Mouse (Mus musculus) liver, embryonic 15.5 days (tissue): ENCODE data around the gene Kansl1. TPM values are rescaled to one million over a fixed set of nuclear protein-coding genes. Genes with fewer than 3 reads are reported as not detected.
"Not testable (repeated sequence)": the region's sequence is repeated elsewhere in the genome, so short reads cannot be mapped to it uniquely, and the experiment has no call there.

Experiments
- ATAC-seq: fragments of 200-750 bp; cut with Nextera tagmentation; 2 replicates; pipeline ENCODE4 v1.8.0; 2017; ENCODE audit warnings: moderate number of reproducible peaks, mild to moderate bottlenecking, moderate library complexity; ENCODE audit not compliant: insufficient read depth
- H3K27ac ChIP-seq: fragments of 300-500 bp; sonication (generic); replicated peaks from 2 replicates; pipeline ENCODE4 v1.5.1; 2015; ENCODE audit warnings: mild to moderate bottlenecking, inconsistent platforms
- H3K27me3 ChIP-seq: fragments of 300-500 bp; sonication (generic); 2 replicates; pipeline ENCODE4 v1.6.1; 2015; ENCODE audit warnings: mild to moderate bottlenecking, inconsistent platforms
- H3K36me3 ChIP-seq: fragments of 300-500 bp; sonication (generic); replicated peaks from 2 replicates; pipeline ENCODE4 v1.6.1; 2015; ENCODE audit warnings: moderate library complexity, mild to moderate bottlenecking, inconsistent platforms
- H3K4me1 ChIP-seq: fragments of 300-500 bp; sonication (generic); replicated peaks from 2 replicates; pipeline ENCODE4 v1.6.1; 2015; ENCODE audit warnings: inconsistent platforms
- H3K4me2 ChIP-seq: fragments of 300-500 bp; sonication (generic); 2 replicates; pipeline ENCODE4 v1.6.1; 2015; ENCODE audit warnings: moderate library complexity, mild to moderate bottlenecking, inconsistent platforms
- H3K4me3 ChIP-seq: fragments of 300-500 bp; sonication (generic); replicated peaks from 2 replicates; pipeline ENCODE4 v1.5.1; 2015; ENCODE audit warnings: mild to moderate bottlenecking, inconsistent platforms
- H3K9ac ChIP-seq: fragments of 300-500 bp; sonication (generic); 2 replicates; pipeline ENCODE4 v1.6.1; 2015; ENCODE audit warnings: moderate library complexity, mild to moderate bottlenecking, inconsistent platforms
- H3K9me3 ChIP-seq: fragments of 300-500 bp; sonication (generic); replicated peaks from 2 replicates; pipeline ENCODE4 v1.6.1; 2016; ENCODE audit warnings: inconsistent platforms
- WGBS: fragments of 180-500 bp; shearing (Covaris S2); methylation state at CpG from one replicate; pipeline ENCODE4 v1.1.7; 2015; ENCODE audit warnings: mixed read lengths; ENCODE audit not compliant: insufficient replicate concordance; 5-methylcytosine and 5-hydroxymethylcytosine counted together
- polyA plus RNA-seq: library from polyadenylated mRNA; unstranded; fragments of >200 nt; fragmentation: Nextera tagmentation; extraction: Ambion mirVana; gene quantifications from 2 replicates; pipeline ENCODE4 v1.2.1, GENCODE M21; 2015

Gene Kansl1
- polyA plus RNA-seq, 1 experiment from 2014 or later: 4.7 TPM

DNA sequence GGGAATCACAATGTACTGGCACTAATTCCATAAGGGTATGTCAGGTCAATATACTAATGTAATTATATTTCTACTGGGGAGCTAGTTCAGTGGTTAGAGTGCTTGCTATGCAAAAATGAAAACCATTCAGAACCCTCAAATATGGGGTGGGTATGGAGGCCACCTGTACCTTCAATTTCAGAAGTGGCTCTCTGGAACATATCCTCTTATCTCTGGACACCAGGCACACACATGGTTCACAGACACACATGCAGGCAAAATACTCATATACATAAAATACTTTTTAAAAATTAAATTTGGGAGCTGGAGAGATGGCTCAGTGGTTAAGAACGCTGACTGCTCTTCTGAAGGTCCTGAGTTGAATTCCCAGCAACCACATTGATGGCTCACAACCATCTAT lies 16.0 kb downstream of the Kansl1 start:
- no peaks in the 10 kb centered on the region for H3K36me3 ChIP-seq
- ATAC-seq: peak; percentile 68; the same call in 1 of the 2 replicates
- no peak overlapping the region for H3K4me2 ChIP-seq
- no peak overlapping the region for H3K27ac ChIP-seq
- peaks cover 19% of the 10 kb centered on the region for H3K4me1 ChIP-seq
- no peaks in the 10 kb centered on the region for H3K27me3 ChIP-seq
- WGBS: 86% methylated on average over 1 of the region's 1 CpGs
- no peaks in the 10 kb centered on the region for H3K9me3 ChIP-seq
- H3K9ac ChIP-seq: no peak overlapping the region
- no peak overlapping the region for H3K4me3 ChIP-seq

- no peaks in the 10 kb centered on the region for H3K9me3 ChIP-seq
- H3K4me3 ChIP-seq: no peak overlapping the region
- no peak overlapping the region for H3K4me2 ChIP-seq
- H3K36me3 ChIP-seq: no peaks in the 10 kb centered on the region
- no peak overlapping the region for H3K9ac ChIP-seq
- no peaks in the 10 kb centered on the region for H3K27me3 ChIP-seq
- H3K4me1 ChIP-seq: peaks cover 31% of the 10 kb centered on the region
- H3K27ac ChIP-seq: no peak overlapping the region
- no peak for ATAC-seq
- WGBS: 90% methylated on average over 1 of the region's 1 CpGs
Observed at GRCm38 (mm10) chr11:104451239-104451638, 17.4 kb downstream of the Kansl1 start.

DNA sequence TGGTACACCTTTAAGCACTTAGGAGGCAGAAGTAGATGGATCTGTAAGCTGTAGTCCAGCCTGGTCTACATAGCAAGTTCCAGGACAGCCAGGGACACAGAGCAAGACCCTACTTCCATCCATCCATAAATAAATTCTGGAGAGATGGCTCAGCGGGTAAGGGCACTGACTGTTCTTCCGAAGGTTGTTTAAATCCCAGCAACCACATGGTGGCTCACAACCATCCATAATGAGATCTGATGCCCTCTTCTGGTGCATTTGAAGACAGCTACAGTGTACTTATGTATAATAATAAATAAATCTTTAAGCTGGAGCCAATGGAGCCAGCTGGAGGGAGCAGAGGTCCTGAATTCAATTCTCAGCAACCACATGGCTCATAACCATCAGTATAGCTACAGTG lies 20.2 kb downstream of the Kansl1 start:
- H3K9me3 ChIP-seq, H3K36me3 ChIP-seq, H3K4me2 ChIP-seq, H3K9ac ChIP-seq, H3K4me3 ChIP-seq, H3K27me3 ChIP-seq, H3K27ac ChIP-seq, ATAC-seq: not testable (repeated sequence)
- 32% methylated on average over 2 of the region's 2 CpGs for WGBS
- peaks cover 46% of the 10 kb centered on the region for H3K4me1 ChIP-seq

- H3K9ac ChIP-seq: no peak overlapping the region
- H3K27me3 ChIP-seq: no peaks in the 10 kb centered on the region
- H3K9me3 ChIP-seq: no peaks in the 10 kb centered on the region
- H3K4me1 ChIP-seq: peaks cover 37% of the 10 kb centered on the region
- H3K4me3 ChIP-seq: no peak overlapping the region
- no peak for ATAC-seq
- H3K36me3 ChIP-seq: no peaks in the 10 kb centered on the region
- 63% methylated on average over 2 of the region's 2 CpGs for WGBS
- H3K4me2 ChIP-seq: no peak overlapping the region
- no peak overlapping the region for H3K27ac ChIP-seq
Observed at GRCm38 (mm10) chr11:104445538-104445937, 23.1 kb downstream of the Kansl1 start.

DNA sequence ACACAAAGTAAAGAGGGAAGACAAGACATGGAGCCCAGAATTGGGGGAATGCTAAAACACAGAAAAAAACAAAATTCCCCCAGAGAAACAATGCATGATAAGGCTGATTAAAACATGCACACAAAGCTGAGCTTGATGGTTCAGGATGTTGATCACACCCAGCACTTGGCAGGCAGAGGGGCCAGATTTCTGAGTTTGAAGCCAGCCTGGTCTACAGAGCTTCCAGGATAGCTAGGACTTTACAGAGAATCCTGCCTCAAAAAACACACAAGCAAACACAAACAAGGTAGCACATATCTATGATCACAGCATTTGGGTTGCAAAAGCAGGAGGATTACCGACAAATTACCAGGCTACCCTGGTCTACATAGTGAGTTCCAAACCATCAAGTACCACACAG lies 23.6 kb downstream of the Kansl1 start:
- no peak for ATAC-seq
- Histone ChIP-seq H3K36me3 (no peaks in the 10 kb centered on the region), H3K4me2 (no peak overlapping the region), H3K4me1 (peaks cover 37% of the 10 kb centered on the region), H3K9ac (no peak overlapping the region), H3K9me3 (no peaks in the 10 kb centered on the region), H3K27ac (no peak overlapping the region), H3K27me3 (no peaks in the 10 kb centered on the region), H3K4me3 (no peak overlapping the region)
- WGBS: 85% methylated on average over 1 of the region's 1 CpGs

DNA sequence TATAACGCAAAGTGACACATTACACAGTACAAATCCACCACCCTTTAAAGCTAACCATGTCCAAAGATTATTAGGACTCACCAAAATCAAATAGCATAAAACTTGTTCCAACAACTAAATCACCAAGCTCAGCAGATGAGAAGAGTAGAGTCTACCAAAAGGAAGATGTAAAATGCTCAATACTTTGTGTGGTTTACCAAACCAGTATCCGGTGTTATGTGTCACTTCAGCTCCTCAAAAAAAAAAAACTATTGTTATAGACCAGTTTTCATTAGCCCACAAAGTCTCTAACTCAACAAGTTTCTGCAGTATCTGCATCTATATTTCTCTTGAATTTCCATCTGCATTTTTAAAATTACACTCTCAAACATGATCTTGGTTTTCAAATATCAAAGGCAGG lies 25.3 kb downstream of the Kansl1 start:
- no peaks in the 10 kb centered on the region for H3K9me3 ChIP-seq
- H3K4me1 ChIP-seq: peaks cover 43% of the 10 kb centered on the region
- H3K27ac ChIP-seq: peak overlapping the region; percentile 99
- H3K36me3 ChIP-seq: no peaks in the 10 kb centered on the region
- no peaks in the 10 kb centered on the region for H3K27me3 ChIP-seq
- peak overlapping the region; percentile 99 for H3K9ac ChIP-seq
- peak overlapping the region; percentile 80 for H3K4me2 ChIP-seq
- ATAC-seq: no peak
- H3K4me3 ChIP-seq: peak overlapping the region; percentile 96
- 29% methylated on average over 2 of the region's 2 CpGs for WGBS

GRCm38 (mm10) chr11:104442333-104443136 lies 26.1 kb downstream of the Kansl1 start:
- H3K27me3 ChIP-seq: no peaks in the 10 kb centered on the region
- peaks cover 43% of the 10 kb centered on the region for H3K4me1 ChIP-seq
- H3K4me3 ChIP-seq: peak overlapping the region; percentile 96
- peak overlapping the region; percentile 80 for H3K4me2 ChIP-seq
- peak overlapping the region; percentile 99 for H3K9ac ChIP-seq
- WGBS: under 1% methylated on average over 79 of the region's 82 CpGs
- no peaks in the 10 kb centered on the region for H3K36me3 ChIP-seq
- H3K9me3 ChIP-seq: no peaks in the 10 kb centered on the region
- peak; percentile 90 for ATAC-seq
- peak overlapping the region; percentile 99 for H3K27ac ChIP-seq

DNA sequence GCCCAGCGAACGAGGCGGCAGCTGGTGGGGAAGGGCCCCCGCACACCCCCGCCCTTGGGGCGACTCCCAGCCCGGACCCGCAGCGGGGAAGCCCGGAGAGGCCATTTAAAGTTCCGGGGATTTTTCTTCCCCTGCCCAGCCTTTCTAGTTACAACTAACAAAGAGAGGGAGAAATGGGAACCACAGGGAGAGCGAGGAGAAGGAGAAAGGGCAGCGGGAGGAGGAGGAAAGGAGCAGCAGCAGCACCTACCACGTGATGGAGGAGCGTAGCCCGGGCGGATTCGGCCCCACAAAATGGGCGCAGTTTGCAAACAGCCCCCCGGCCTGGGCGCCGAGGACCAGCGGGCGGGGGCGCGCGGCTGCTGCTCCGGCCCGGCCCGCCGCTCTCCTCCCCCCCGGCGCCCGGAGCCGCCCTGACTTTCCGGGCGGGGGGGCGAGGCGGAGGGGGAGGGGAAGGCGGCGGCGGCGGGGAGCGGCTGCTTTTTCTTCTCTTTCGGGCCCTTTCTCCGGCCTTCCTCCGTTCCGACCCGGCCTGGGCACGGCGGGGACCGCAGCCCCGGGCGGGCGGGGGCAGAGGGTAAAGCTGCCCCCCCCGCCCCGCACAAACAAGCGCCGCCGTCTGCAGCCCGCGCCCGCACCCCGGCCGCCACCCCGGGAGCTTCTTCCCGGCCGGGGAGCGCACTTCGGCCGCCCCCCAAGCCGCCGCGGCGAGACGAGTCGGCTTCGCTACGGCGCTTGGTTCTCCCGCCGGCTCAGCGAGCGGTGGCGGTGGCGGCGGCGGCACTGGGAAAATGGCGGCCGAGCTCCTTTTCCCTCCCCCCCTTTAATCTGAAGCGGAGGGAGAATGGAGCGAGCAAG lies 27.0 kb downstream of the Kansl1 start:
- peak overlapping the region; percentile 80 for H3K4me2 ChIP-seq
- under 1% methylated on average over 72 of the region's 92 CpGs for WGBS
- H3K9ac ChIP-seq: peak overlapping the region; percentile 99
- no peaks in the 10 kb centered on the region for H3K36me3 ChIP-seq
- peak; percentile 56 for ATAC-seq
- peak overlapping the region; percentile 99 for H3K27ac ChIP-seq
- H3K4me1 ChIP-seq: peaks cover 41% of the 10 kb centered on the region
- H3K9me3 ChIP-seq: no peaks in the 10 kb centered on the region
- H3K4me3 ChIP-seq: peak overlapping the region; percentile 96
- H3K27me3 ChIP-seq: no peaks in the 10 kb centered on the region

DNA sequence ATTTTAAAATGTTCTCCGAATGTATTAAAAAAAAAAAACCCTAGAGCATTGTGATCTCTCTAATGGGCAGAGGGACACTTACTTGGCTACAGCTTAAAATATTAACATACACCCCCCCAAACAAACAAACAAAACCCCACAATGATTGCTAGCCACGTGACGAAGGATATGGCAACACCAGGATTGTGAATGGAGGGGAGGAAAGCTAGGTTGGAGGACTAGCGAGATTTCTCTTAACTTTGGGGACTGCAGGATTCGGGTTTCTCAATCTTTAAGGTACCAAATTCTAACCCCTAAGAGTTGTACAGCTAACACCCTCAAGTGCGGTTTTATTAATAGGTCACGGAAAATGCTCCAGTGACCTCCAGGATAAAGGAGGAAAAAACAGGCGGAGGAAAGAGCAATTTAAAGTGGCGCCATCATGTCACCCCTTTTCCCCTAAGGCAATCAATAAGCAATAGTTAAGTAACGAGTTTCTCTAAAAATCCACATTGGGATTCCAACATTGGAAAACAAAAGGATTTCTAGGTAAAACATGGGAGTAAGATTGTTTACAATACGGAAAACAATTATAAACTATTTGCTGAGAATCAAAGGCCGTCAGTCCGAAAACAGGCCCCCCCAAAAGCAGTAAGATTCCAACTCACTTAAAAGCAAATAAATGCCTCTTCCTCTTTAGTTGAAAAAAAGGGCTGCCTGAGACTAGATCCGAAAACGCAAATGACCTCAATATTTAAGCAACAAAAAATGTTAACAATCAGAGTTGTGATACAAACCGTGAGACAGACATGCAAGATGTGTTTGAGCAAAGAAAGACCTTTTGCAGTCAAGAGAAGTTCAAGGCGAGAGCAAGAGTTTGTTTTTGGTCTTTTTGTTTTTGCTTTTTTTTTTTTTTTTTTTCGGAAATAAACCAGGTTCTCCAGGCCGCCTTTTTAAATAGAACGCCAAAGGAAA lies 27.9 kb downstream of the Kansl1 start:
- Histone ChIP-seq H3K9ac (peak overlapping the region; percentile 99), H3K27me3 (no peaks in the 10 kb centered on the region), H3K4me1 (peaks cover 39% of the 10 kb centered on the region), H3K4me3 (peak overlapping the region; percentile 96), H3K36me3 (no peaks in the 10 kb centered on the region), H3K9me3 (no peaks in the 10 kb centered on the region), H3K27ac (peak overlapping the region; percentile 99), H3K4me2 (peak overlapping the region; percentile 80)
- no peak for ATAC-seq
- WGBS: under 1% methylated on average over 20 of the region's 20 CpGs

DNA sequence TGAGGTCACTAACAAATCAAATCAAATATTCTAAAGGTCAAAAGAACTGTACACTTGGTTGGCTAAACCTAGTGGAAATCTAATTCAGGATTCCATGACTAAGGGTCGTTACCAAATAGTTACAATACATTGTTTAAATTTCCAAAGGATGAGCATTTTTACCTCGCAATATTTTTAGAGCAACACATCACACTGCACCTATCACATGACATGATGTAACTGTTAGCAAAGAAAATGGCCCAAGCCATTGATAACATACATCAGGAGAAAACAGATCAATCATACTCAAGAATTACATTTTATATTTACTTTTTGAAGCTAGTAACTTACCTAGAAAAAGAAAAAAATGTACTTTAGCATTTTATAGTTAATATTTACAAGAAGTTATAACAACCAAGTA lies 29.0 kb downstream of the Kansl1 start:
- ATAC-seq: no peak
- Histone ChIP-seq H3K9ac (no peak overlapping the region), H3K27ac (no peak overlapping the region), H3K4me1 (peaks cover 39% of the 10 kb centered on the region), H3K4me2 (peak overlapping the region; percentile 55), H3K36me3 (no peaks in the 10 kb centered on the region), H3K4me3 (0 out of 2 replicates have a peak overlapping the region, but pooled peaks have one; percentile 22), H3K27me3 (no peaks in the 10 kb centered on the region), H3K9me3 (no peaks in the 10 kb centered on the region)
- 32% methylated on average over 2 of the region's 2 CpGs for WGBS
